Mouse (Mus musculus) myocyte (in vitro differentiated cells): ENCODE measurements at regions not wholly inside any gene's neighbourhood (a gene's known extent, or its start where the extent isn't known, plus 50 kb on each side); places are given as distances from the start of the nearest gene placed in this dataset.

Experiments used
- H3K27me3 ChIP-seq: one replicate; pipeline ENCODE4 v1.6.1; 2011; ENCODE audit not compliant: control insufficient read depth, insufficient read depth, insufficient read length
- H3K36me3 ChIP-seq: one replicate; pipeline ENCODE4 v1.6.1; 2011; ENCODE audit not compliant: control insufficient read depth, insufficient read depth
- H3K4me2 ChIP-seq: one replicate; pipeline ENCODE4 v1.6.1; 2011; ENCODE audit warnings: low read depth, control low read depth
- H3K4me3 ChIP-seq: one replicate; pipeline ENCODE4 v1.5.1; 2011; ENCODE audit warnings: mild to moderate bottlenecking, control low read depth, moderate library complexity
- H3K79me2 ChIP-seq: one replicate; pipeline ENCODE4 v1.6.1; 2011; ENCODE audit not compliant: control insufficient read depth, insufficient read depth
- H3ac ChIP-seq: one replicate; pipeline ENCODE4 v1.6.1; 2011; ENCODE audit not compliant: control insufficient read depth, insufficient read length
- CEBPB ChIP-seq: IDR thresholded peaks from 2 replicates; pipeline ENCODE4 v1.6.1; 2011; ENCODE audit warnings: mild to moderate bottlenecking, moderate library complexity; ENCODE audit not compliant: poor library complexity, insufficient read depth, severe bottlenecking
- E2F4 ChIP-seq: IDR thresholded peaks from one replicate; pipeline ENCODE4 v1.6.1; 2011; ENCODE audit warnings: mild to moderate bottlenecking, control low read depth, moderate library complexity; ENCODE audit not compliant: insufficient read depth
- MAX ChIP-seq: IDR thresholded peaks from one replicate; pipeline ENCODE4 v1.6.1; 2011; ENCODE audit warnings: low read depth, mild to moderate bottlenecking, control low read depth
- MYOD1 ChIP-seq, 3 experiments: IDR thresholded peaks; one replicate each; pipeline ENCODE4 v1.6.1; 2011; ENCODE audit warnings: control low read depth in 2 of 3, low read depth in 2 of 3, mild to moderate bottlenecking in 2 of 3, moderate library complexity in 1 of 3; ENCODE audit not compliant: insufficient read length in 2 of 3, control insufficient read depth in 1 of 3
- MYOG ChIP-seq, 3 experiments: IDR thresholded peaks; one replicate each; pipeline ENCODE4 v1.6.1; 2011; ENCODE audit warnings: control low read depth in 2 of 3, low read depth in 2 of 3, mild to moderate bottlenecking in 2 of 3; ENCODE audit not compliant: insufficient read length in 2 of 3, control insufficient read depth in 1 of 3, insufficient read depth in 1 of 3
- POLR2A ChIP-seq: IDR thresholded peaks from one replicate; pipeline ENCODE4 v1.6.1; 2011; ENCODE audit warnings: low read depth, mild to moderate bottlenecking, control low read depth, moderate library complexity; ENCODE audit not compliant: insufficient read length
- POLR2AphosphoS2 ChIP-seq: IDR thresholded peaks from one replicate; pipeline ENCODE4 v1.6.1; 2011; ENCODE audit warnings: low read depth, control low read depth; ENCODE audit not compliant: insufficient read length
- REST ChIP-seq: IDR thresholded peaks from one replicate; pipeline ENCODE4 v1.6.1; 2011; ENCODE audit warnings: mild to moderate bottlenecking, control low read depth, moderate library complexity; ENCODE audit not compliant: insufficient read depth, insufficient read length
- SRF ChIP-seq: IDR thresholded peaks from one replicate; pipeline ENCODE4 v1.6.1; 2011; ENCODE audit warnings: low read depth; ENCODE audit not compliant: control insufficient read depth, insufficient read length
- TCF12 ChIP-seq: IDR thresholded peaks from one replicate; pipeline ENCODE4 v1.6.1; 2011; ENCODE audit warnings: mild to moderate bottlenecking, control low read depth; ENCODE audit not compliant: poor library complexity, insufficient read depth, severe bottlenecking
- TCF3 ChIP-seq: IDR thresholded peaks from one replicate; pipeline ENCODE4 v1.6.1; 2011; ENCODE audit warnings: low read depth, control low read depth; ENCODE audit not compliant: insufficient read length
- USF1 ChIP-seq: IDR thresholded peaks from one replicate; pipeline ENCODE4 v1.6.1; 2011; ENCODE audit warnings: low read depth, mild to moderate bottlenecking, control low read depth, moderate library complexity

GRCm38 (mm10) chr15:87122656-87123055 lies 421.4 kb upstream of the Fam19a5 start:
- Histone ChIP-seq H3K36me3 (no peaks in the 10 kb centered on the region), H3K79me2 (no peaks in the 10 kb centered on the region), H3ac (no peak overlapping the region), H3K4me3 (no peak overlapping the region), H3K27me3 (no peaks in the 10 kb centered on the region), H3K4me2 (no peak overlapping the region)
- TF ChIP-seq TCF12 (no peak), POLR2A (no peak), TCF3 (no peak), MYOD1 (IDR thresholded peaks at IDR 0.05; ENCODE audit: control insufficient read depth in 1 of 3, insufficient read length in 2 of 3, low read depth in 2 of 3) (no peak), MAX (no peak), CEBPB (no peak), USF1 (no peak), POLR2AphosphoS2 (no peak), SRF (no peak), MYOG (IDR thresholded peaks at IDR 0.05; ENCODE audit: control insufficient read depth in 1 of 3, insufficient read depth in 1 of 3, insufficient read length in 2 of 3, low read depth in 2 of 3) (no peak), REST (no peak), E2F4 (no peak)

GRCm38 (mm10) chr15:87125427-87126148 lies 418.5 kb upstream of the Fam19a5 start:
- no peak for TF ChIP-seq SRF
- no peak for TF ChIP-seq TCF12
- no peak for TF ChIP-seq MAX
- no peak for TF ChIP-seq POLR2AphosphoS2
- no peak for TF ChIP-seq MYOD1 (IDR thresholded peaks at IDR 0.05; ENCODE audit: control insufficient read depth in 1 of 3, insufficient read length in 2 of 3, low read depth in 2 of 3)
- Histone ChIP-seq H3ac (no peak overlapping the region), H3K36me3 (no peaks in the 10 kb centered on the region), H3K4me3 (no peak overlapping the region), H3K4me2 (no peak overlapping the region), H3K27me3 (no peaks in the 10 kb centered on the region), H3K79me2 (no peaks in the 10 kb centered on the region)

- Histone ChIP-seq H3K36me3 (no peaks in the 10 kb centered on the region), H3K4me2 (no peak overlapping the region), H3K27me3 (no peaks in the 10 kb centered on the region), H3K4me3 (no peak overlapping the region), H3K79me2 (no peaks in the 10 kb centered on the region), H3ac (no peak overlapping the region)
- TF ChIP-seq REST (no peak), MAX (no peak), TCF3 (no peak), USF1 (no peak), MYOD1 (IDR thresholded peaks at IDR 0.05; ENCODE audit: control insufficient read depth in 1 of 3, insufficient read length in 2 of 3, low read depth in 2 of 3) (no peak), CEBPB (no peak)
Measured at GRCm38 (mm10) chr15:87138870-87139269, 405.2 kb upstream of the Fam19a5 start.

- Histone ChIP-seq H3K4me2 (no peak overlapping the region), H3ac (no peak overlapping the region), H3K27me3 (no peaks in the 10 kb centered on the region), H3K79me2 (no peaks in the 10 kb centered on the region), H3K4me3 (no peak overlapping the region), H3K36me3 (no peaks in the 10 kb centered on the region)
- no peak for TF ChIP-seq POLR2AphosphoS2
- TF ChIP-seq TCF12 = no peak
- no peak for TF ChIP-seq MYOG (IDR thresholded peaks at IDR 0.05; ENCODE audit: control insufficient read depth in 1 of 3, insufficient read depth in 1 of 3, insufficient read length in 2 of 3, low read depth in 2 of 3)
- TF ChIP-seq TCF3 = no peak
- TF ChIP-seq CEBPB = no peak
- no peak for TF ChIP-seq MAX
- TF ChIP-seq E2F4 = no peak
Measured at GRCm38 (mm10) chr15:87169136-87169535, 375.0 kb upstream of the Fam19a5 start.

- Histone ChIP-seq H3ac (no peak overlapping the region), H3K4me2 (no peak overlapping the region), H3K27me3 (no peaks in the 10 kb centered on the region), H3K79me2 (no peaks in the 10 kb centered on the region), H3K36me3 (no peaks in the 10 kb centered on the region), H3K4me3 (no peak overlapping the region)
- no peak for TF ChIP-seq REST
- TF ChIP-seq CEBPB = no peak
- no peak for TF ChIP-seq E2F4
- no peak for TF ChIP-seq POLR2A
- TF ChIP-seq POLR2AphosphoS2 = no peak
- no peak for TF ChIP-seq USF1
- TF ChIP-seq SRF = no peak
- TF ChIP-seq MYOD1 (IDR thresholded peaks at IDR 0.05; ENCODE audit: control insufficient read depth in 1 of 3, insufficient read length in 2 of 3, low read depth in 2 of 3) = no peak
- no peak for TF ChIP-seq TCF3
- TF ChIP-seq MYOG (IDR thresholded peaks at IDR 0.05; ENCODE audit: control insufficient read depth in 1 of 3, insufficient read depth in 1 of 3, insufficient read length in 2 of 3, low read depth in 2 of 3) = no peak
- no peak for TF ChIP-seq TCF12
- TF ChIP-seq MAX = no peak
Measured at GRCm38 (mm10) chr15:87170890-87171289, 373.2 kb upstream of the Fam19a5 start.
